22 mouse cellular contexts compared by ENCODE assay signal in genomic region chr17:79907698-79908097, GRCm38 (mm10).
"Had no signal": no experiment of that assay in that cellular context is flagged by ENCODE, and none has a peak within 500 bp of the region (broad histone marks: within the 10 kb centered on the region; RNA-seq: fewer than 3 reads in every experiment).

No protein-coding gene starts in this region.

- H3K36me3 ChIP-seq: heart, embryonic 10.5 days; heart, embryonic 12.5 days; hindbrain, embryonic 13.5 days; hindbrain, embryonic 15.5 days; limb, embryonic 13.5 days; limb, embryonic 15.5 days; liver, embryonic 12.5 days had no signal

- ATAC-seq: hindbrain, postnatal 0 days; liver, embryonic 12.5 days had no signal

- H3K9ac ChIP-seq: heart, embryonic 12.5 days; hindbrain, embryonic 13.5 days; hindbrain, embryonic 15.5 days; limb, embryonic 13.5 days; limb, embryonic 15.5 days; liver, embryonic 12.5 days; liver, embryonic 14.5 days had no signal

- H3K4me2 ChIP-seq: heart, embryonic 12.5 days; hindbrain, embryonic 13.5 days; hindbrain, embryonic 15.5 days; limb, embryonic 13.5 days; limb, embryonic 15.5 days; liver, embryonic 12.5 days had no signal

- DNase-seq: gastrocnemius, postnatal 14 days; gastrocnemius, postnatal 36 days; heart, adult 18-20 months; heart, postnatal 10 days; heart, postnatal 36 days; kidney, adult 18-20 months; kidney, adult 8-10 months; kidney, postnatal 10 days; kidney, postnatal 25 days; kidney, postnatal 4 days; left cerebral cortex, postnatal 4 days had no signal

- H3K4me1 ChIP-seq: heart, embryonic 10.5 days; heart, embryonic 12.5 days; hindbrain, embryonic 13.5 days; hindbrain, embryonic 15.5 days; limb, embryonic 15.5 days had no signal

- H3K27ac ChIP-seq: heart, embryonic 10.5 days; hindbrain, embryonic 13.5 days; hindbrain, embryonic 15.5 days; hindbrain, postnatal 0 days; layer of hippocampus, adult 2 months; left cerebral cortex, adult 2 months; limb, embryonic 13.5 days; limb, embryonic 15.5 days; liver, embryonic 12.5 days; liver, embryonic 14.5 days had no signal

- H3K4me3 ChIP-seq: heart, embryonic 10.5 days; heart, embryonic 12.5 days; hindbrain, embryonic 13.5 days; hindbrain, embryonic 15.5 days; layer of hippocampus, adult 2 months; left cerebral cortex, adult 2 months; limb, embryonic 13.5 days; limb, embryonic 15.5 days; liver, embryonic 12.5 days had no signal

- H3K9me3 ChIP-seq: heart, embryonic 10.5 days; heart, embryonic 12.5 days; hindbrain, embryonic 13.5 days; hindbrain, embryonic 15.5 days; limb, embryonic 13.5 days; limb, embryonic 15.5 days; liver, embryonic 12.5 days had no signal

- H3K27me3 ChIP-seq: heart, embryonic 12.5 days; hindbrain, embryonic 13.5 days; hindbrain, embryonic 15.5 days; limb, embryonic 13.5 days; limb, embryonic 15.5 days; liver, embryonic 12.5 days had no signal
